In genomic region chr1:163403498-163404126, GRCm38 (mm10) we compare ENCODE assay signal across 8 mouse cellular contexts. TPM values are rescaled to one million over a fixed set of nuclear protein-coding genes. Genes with fewer than 3 reads are reported as not detected.
DNase-seq lines count a peak whose midpoint lies in the region; ATAC-seq and TF ChIP-seq lines count a peak whose summit lies in the region.

Gene Gorab (minus strand): TSS chr1:163403669.

- DNase-seq in G1E (ENCODE audit: low spot score): peak; percentile 96
- DNase-seq in cerebellum, adult 18-20 months: peak; percentile 96 to 97
- DNase-seq in heart, postnatal 36 days: peak; percentile 94 to 95
- DNase-seq in layer of hippocampus, adult 2 months (ENCODE audit: low spot score in 2 of 2): peak; percentile 94 to 96
- peak; percentile 95 for DNase-seq in lung, embryonic 14.5 days
- DNase-seq in thymus, adult 2 months: peak; percentile 92

- H3K9me3 ChIP-seq in G1E (replicated peaks): no peaks in the 10 kb centered on the region
- no peaks in the 10 kb centered on the region for H3K9me3 ChIP-seq in forebrain, embryonic 16.5 days (ENCODE audit: control insufficient read depth, low read length)
- H3K9me3 ChIP-seq in lung, embryonic 14.5 days (ENCODE audit: low read depth, low read length): no peaks in the 10 kb centered on the region

- TF ChIP-seq POLR2A in olfactory bulb, adult 2 months (IDR thresholded peaks at IDR 0.05; ENCODE audit: insufficient read depth, low read depth, low read length): no peak
- TF ChIP-seq POLR2A in thymus, adult 2 months (IDR thresholded peaks at IDR 0.05; ENCODE audit: control insufficient read depth, extremely low read depth, insufficient read depth, low read length, poor library complexity): peak; percentile 33; the same call in 1 of the 2 replicates

- intact Hi-C loops in heart, postnatal 36 days (cut with DNase I): loop anchor here (5.0 kb wide), 1 partner anchor 91 kb away; the partner anchor contains the start of gene Prrx1

- peaks cover 24% of the 10 kb centered on the region for H3K4me1 ChIP-seq in G1E (ENCODE audit: insufficient read depth, low read depth, low read length)
- peaks cover 13% of the 10 kb centered on the region for H3K4me1 ChIP-seq in forebrain, embryonic 16.5 days (replicated peaks; ENCODE audit: control insufficient read depth, insufficient read depth, low read length)
- H3K4me1 ChIP-seq in lung, embryonic 14.5 days (ENCODE audit: insufficient read depth): peaks cover 10% of the 10 kb centered on the region; the same call in 1 of the 2 replicates
- no peaks in the 10 kb centered on the region for H3K4me1 ChIP-seq in olfactory bulb, adult 2 months (ENCODE audit: control insufficient read depth, insufficient read depth, low read length)
- 0 out of 2 replicates have a peak, but pooled peaks cover 3% of the 10 kb centered on the region for H3K4me1 ChIP-seq in thymus, adult 2 months (replicated peaks; ENCODE audit: control insufficient read depth, insufficient read depth, low read length)

- peak within 1 kb of the TSS; percentile 68 for H3K9ac ChIP-seq in forebrain, embryonic 16.5 days (replicated peaks; ENCODE audit: low read depth, low read length)
- H3K9ac ChIP-seq in lung, embryonic 14.5 days: peak within 1 kb of the TSS; percentile 75

- H3K4me3 ChIP-seq in G1E (ENCODE audit: low read depth, low read length): peak within 1 kb of the TSS; percentile 80
- peak within 1 kb of the TSS; percentile 51 for H3K4me3 ChIP-seq in forebrain, embryonic 16.5 days (replicated peaks; ENCODE audit: low read length)
- peak within 1 kb of the TSS; percentile 64 for H3K4me3 ChIP-seq in layer of hippocampus, adult 2 months
- H3K4me3 ChIP-seq in lung, embryonic 14.5 days (ENCODE audit: low read depth, low read length): peak within 1 kb of the TSS; percentile 83
- peak within 1 kb of the TSS; percentile 69 for H3K4me3 ChIP-seq in olfactory bulb, adult 2 months (ENCODE audit: insufficient read depth, low read depth, low read length)
- H3K4me3 ChIP-seq in thymus, adult 2 months (ENCODE audit: control insufficient read depth, insufficient read depth, low read length): peak within 1 kb of the TSS; percentile 58

- no peaks in the 10 kb centered on the region for H3K36me3 ChIP-seq in G1E (replicated peaks)
- no peaks in the 10 kb centered on the region for H3K36me3 ChIP-seq in forebrain, embryonic 16.5 days (ENCODE audit: control insufficient read depth, insufficient read depth)
- H3K36me3 ChIP-seq in lung, embryonic 14.5 days (ENCODE audit: insufficient read depth): no peaks in the 10 kb centered on the region
- no peaks in the 10 kb centered on the region for H3K36me3 ChIP-seq in thymus, adult 2 months (ENCODE audit: control insufficient read depth, insufficient read depth, low read length)

- peak within 1 kb of the TSS; percentile 74 for H3K4me2 ChIP-seq in forebrain, embryonic 16.5 days (ENCODE audit: low read length)
- H3K4me2 ChIP-seq in lung, embryonic 14.5 days: peak within 1 kb of the TSS; percentile 85

- no peak for TF ChIP-seq CTCF in G1E (IDR thresholded peaks at IDR 0.05; ENCODE audit: low read depth, low read length)
- TF ChIP-seq CTCF in layer of hippocampus, adult 2 months (conservative IDR thresholded peaks at IDR 0.05): no peak; the same call in 1 of the 2 replicates
- no peak for TF ChIP-seq CTCF in lung, embryonic 14.5 days (IDR thresholded peaks at IDR 0.05; ENCODE audit: low read depth)
- TF ChIP-seq CTCF in olfactory bulb, adult 2 months (IDR thresholded peaks at IDR 0.05; ENCODE audit: insufficient read depth, low read depth, low read length): no peak
- TF ChIP-seq CTCF in thymus, adult 2 months (IDR thresholded peaks at IDR 0.05; ENCODE audit: borderline replicate concordance, control insufficient read depth, extremely low read depth, insufficient read depth, low read length, poor library complexity): no peak

- H3K27ac ChIP-seq in forebrain, embryonic 16.5 days (ENCODE audit: low read length): peak within 1 kb of the TSS; percentile 88
- H3K27ac ChIP-seq in layer of hippocampus, adult 2 months: peak within 1 kb of the TSS; percentile 99
- peak within 1 kb of the TSS; percentile 79 for H3K27ac ChIP-seq in lung, embryonic 14.5 days (ENCODE audit: low read depth)
- H3K27ac ChIP-seq in olfactory bulb, adult 2 months (ENCODE audit: insufficient read depth, low read depth, low read length): peak within 1 kb of the TSS; percentile 76
- H3K27ac ChIP-seq in thymus, adult 2 months (ENCODE audit: control insufficient read depth, insufficient read depth, low read length): peak within 1 kb of the TSS; percentile 31; the same call in 1 of the 2 replicates

- under 1% methylated on average over 28 of the region's 28 CpGs for WGBS in forebrain, embryonic 16.5 days
- WGBS in lung, embryonic 14.5 days: under 1% methylated on average over 28 of the region's 28 CpGs
- under 1% methylated on average over 28 of the region's 28 CpGs for WGBS in olfactory bulb, adult 2 months
- 1% methylated on average over 28 of the region's 28 CpGs for WGBS in thymus, adult 2 months

- peak; percentile 97 for ATAC-seq in G1E (ENCODE audit: extremely low read depth, insufficient number of reproducible peaks, low FRiP score, poor library complexity, severe bottlenecking)
- ATAC-seq in forebrain, embryonic 16.5 days: peak; percentile 100
- peak; percentile 100 for ATAC-seq in lung, embryonic 14.5 days (ENCODE audit: insufficient read depth)

- no peaks in the 10 kb centered on the region for H3K27me3 ChIP-seq in G1E (ENCODE audit: insufficient read depth, low read length)
- H3K27me3 ChIP-seq in forebrain, embryonic 16.5 days (replicated peaks; ENCODE audit: control insufficient read depth, insufficient read depth, low read length): peaks cover 5% of the 10 kb centered on the region; the same call in 1 of the 2 replicates
- H3K27me3 ChIP-seq in lung, embryonic 14.5 days (ENCODE audit: insufficient read depth, low read length): no peaks in the 10 kb centered on the region
- H3K27me3 ChIP-seq in thymus, adult 2 months (ENCODE audit: control insufficient read depth, insufficient read depth, low read length): no peaks in the 10 kb centered on the region

RNA-seq across cellular contexts. Expression of gene Gorab, which starts in this region (rescaled TPM):
- total RNA-seq in G1E (2014; fragmentation: Nextera tagmentation): 8.1 and 9.8 TPM in 2 replicates
- 9.8 and 11.9 TPM in 2 replicates for total RNA-seq in G1E (2017)
- 0.42 and 0.64 TPM in 2 replicates for polyA plus RNA-seq in G1E (2012)
- polyA plus RNA-seq in forebrain, embryonic 16.5 days (2015; fragmentation: Nextera tagmentation; extraction: Ambion mirVana): 25.2 and 27.9 TPM in 2 replicates
- 1 to 10 TPM; 2.9 to 3.0 TPM for total RNA-seq in heart, postnatal 36 days (2021)
- total RNA-seq in layer of hippocampus, adult 2 months (2021): 10 to 100 TPM; 13.4 to 14.5 TPM
- polyA plus RNA-seq in lung, embryonic 14.5 days (2014; fragmentation: Nextera tagmentation; extraction: Ambion mirVana): 23.6 and 24.7 TPM in 2 replicates
- polyA plus RNA-seq in olfactory bulb, adult 2 months (2012; ENCODE audit: insufficient read depth, insufficient read length, low replicate concordance, missing spikeins): not detected in 2 replicates
- polyA plus RNA-seq in thymus, adult 2 months (2012; rRNA removed): 2.0 and 2.2 TPM in 2 replicates

Comparison
In these comparisons a context has a peak if more than half of its experiments do, and no peak if none do; other contexts are left out.
1. Peak in every context shown above with its lines: DNase-seq, ATAC-seq, H3K4me3 ChIP-seq and H3K27ac ChIP-seq.
2. H3K27ac ChIP-seq: peak in every context shown above with its lines; median percentile 99 in layer of hippocampus, adult 2 months; 88 in forebrain, embryonic 16.5 days; 79 in lung, embryonic 14.5 days; 76 in olfactory bulb, adult 2 months; 31 in thymus, adult 2 months.